Comparison of ENCODE assay signal across 18 mouse cellular contexts in genomic region chr13:26153093-26153492, GRCm38 (mm10).
DNase-seq lines count a peak whose midpoint lies in the region; ATAC-seq lines count a peak whose summit lies in the region.
"Had no signal": no experiment of that assay in that cellular context is flagged by ENCODE, and none has a peak within 500 bp of the region (broad histone marks: within the 10 kb centered on the region; RNA-seq: fewer than 3 reads in every experiment).

No protein-coding gene starts in this region.

- DNase-seq in forebrain, embryonic 11.5 days (ENCODE audit: low spot score), result no peak
- DNase-seq in forebrain, embryonic 14.5 days (ENCODE audit: low spot score), result no peak
- no peak for DNase-seq in thymus, postnatal 0 days (ENCODE audit: low spot score)
- no peak for DNase-seq in lung, postnatal 10 days
- DNase-seq: adrenal gland, adult 8-10 months; adrenal gland, postnatal 36 days; cerebellum, adult 8-10 months; embryo, embryonic 11 days; gastrocnemius, postnatal 10 days had no signal

- H3K4me1 ChIP-seq in midbrain, embryonic 12.5 days, result peaks cover 19% of the 10 kb centered on the region
- H3K4me1 ChIP-seq in midbrain, embryonic 15.5 days, result 0 out of 2 replicates have a peak, but pooled peaks cover 4% of the 10 kb centered on the region
- no peaks in the 10 kb centered on the region; the same call in 1 of the 2 replicates for H3K4me1 ChIP-seq in forebrain, embryonic 11.5 days (replicated peaks; ENCODE audit: control insufficient read depth, insufficient read depth, low read length)
- peaks cover 19% of the 10 kb centered on the region for H3K4me1 ChIP-seq in forebrain, embryonic 14.5 days (ENCODE audit: control insufficient read depth, insufficient read depth, low read length)

- H3K4me2 ChIP-seq in midbrain, embryonic 12.5 days (replicated peaks), result no peak overlapping the region
- no peak overlapping the region for H3K4me2 ChIP-seq in midbrain, embryonic 15.5 days
- no peak overlapping the region for H3K4me2 ChIP-seq in forebrain, embryonic 11.5 days (ENCODE audit: low read depth, low read length, severe bottlenecking)
- no peak overlapping the region for H3K4me2 ChIP-seq in forebrain, embryonic 14.5 days (ENCODE audit: low read length)
- H3K4me2 ChIP-seq: embryonic facial prominence, embryonic 15.5 days; heart, embryonic 12.5 days; hindbrain, embryonic 15.5 days had no signal

- H3K36me3 ChIP-seq in midbrain, embryonic 12.5 days, result no peaks in the 10 kb centered on the region
- no peaks in the 10 kb centered on the region for H3K36me3 ChIP-seq in midbrain, embryonic 15.5 days (replicated peaks)
- H3K36me3 ChIP-seq in forebrain, embryonic 11.5 days (ENCODE audit: control insufficient read depth, insufficient read depth, low read length), result no peaks in the 10 kb centered on the region
- no peaks in the 10 kb centered on the region for H3K36me3 ChIP-seq in forebrain, embryonic 14.5 days (ENCODE audit: control insufficient read depth, insufficient read depth, low read length)
- H3K36me3 ChIP-seq: embryonic facial prominence, embryonic 15.5 days; heart, embryonic 12.5 days; hindbrain, embryonic 15.5 days had no signal

- H3K27ac ChIP-seq in midbrain, embryonic 12.5 days (replicated peaks), result peak overlapping the region; percentile 20; the same call in 1 of the 2 replicates
- H3K27ac ChIP-seq in midbrain, embryonic 15.5 days, result no peak overlapping the region
- peak overlapping the region; percentile 54; the same call in 1 of the 2 replicates for H3K27ac ChIP-seq in forebrain, embryonic 11.5 days (ENCODE audit: low read depth, low read length)
- H3K27ac ChIP-seq in forebrain, embryonic 14.5 days (ENCODE audit: low read depth, low read length), result peak overlapping the region; percentile 68; the same call in 1 of the 2 replicates
- H3K27ac ChIP-seq: embryonic facial prominence, embryonic 15.5 days; hindbrain, embryonic 15.5 days had no signal

- H3K9ac ChIP-seq in midbrain, embryonic 12.5 days (replicated peaks), result no peak overlapping the region
- no peak overlapping the region for H3K9ac ChIP-seq in midbrain, embryonic 15.5 days
- no peak overlapping the region for H3K9ac ChIP-seq in forebrain, embryonic 11.5 days (ENCODE audit: low read length)
- H3K9ac ChIP-seq in forebrain, embryonic 14.5 days (ENCODE audit: low read length), result no peak overlapping the region
- H3K9ac ChIP-seq: embryonic facial prominence, embryonic 15.5 days; heart, embryonic 12.5 days; hindbrain, embryonic 15.5 days had no signal

- H3K27me3 ChIP-seq in midbrain, embryonic 12.5 days, result no peaks in the 10 kb centered on the region
- H3K27me3 ChIP-seq in midbrain, embryonic 15.5 days (replicated peaks), result no peaks in the 10 kb centered on the region
- H3K27me3 ChIP-seq in forebrain, embryonic 11.5 days (ENCODE audit: control insufficient read depth, insufficient read depth, low read length), result no peaks in the 10 kb centered on the region
- no peaks in the 10 kb centered on the region for H3K27me3 ChIP-seq in forebrain, embryonic 14.5 days (replicated peaks; ENCODE audit: control insufficient read depth, insufficient read depth, low read length)
- H3K27me3 ChIP-seq: embryonic facial prominence, embryonic 15.5 days; heart, embryonic 12.5 days; hindbrain, embryonic 15.5 days had no signal

- WGBS in midbrain, embryonic 12.5 days, result 76% methylated on average over 2 of the region's 2 CpGs
- WGBS in midbrain, embryonic 15.5 days, result 77% methylated on average over 2 of the region's 2 CpGs
- 74% methylated on average over 2 of the region's 2 CpGs for WGBS in forebrain, embryonic 11.5 days
- 78% methylated on average over 2 of the region's 2 CpGs for WGBS in forebrain, embryonic 14.5 days

- ATAC-seq in midbrain, embryonic 12.5 days (ENCODE audit: low FRiP score, low read depth), result no peak
- no peak for ATAC-seq in midbrain, embryonic 15.5 days (replicated peaks)
- ATAC-seq in forebrain, embryonic 11.5 days (replicated peaks; ENCODE audit: low FRiP score), result no peak
- ATAC-seq in forebrain, embryonic 14.5 days, result no peak
- no peak for ATAC-seq in megakaryocyte, adult 5-6 weeks (ENCODE audit: poor library complexity, severe bottlenecking)
- ATAC-seq: inflammation-experienced regulatory T-cells, adult 6 months; intestine, postnatal 0 days had no signal

- no peak overlapping the region for H3K4me3 ChIP-seq in midbrain, embryonic 12.5 days
- H3K4me3 ChIP-seq in midbrain, embryonic 15.5 days, result no peak overlapping the region
- H3K4me3 ChIP-seq in forebrain, embryonic 11.5 days (ENCODE audit: low read depth, low read length), result no peak overlapping the region
- no peak overlapping the region for H3K4me3 ChIP-seq in forebrain, embryonic 14.5 days (ENCODE audit: low read depth, low read length)
- H3K4me3 ChIP-seq: embryonic facial prominence, embryonic 15.5 days; erythroblast, embryonic 14.5 days; heart, embryonic 12.5 days; hindbrain, embryonic 15.5 days had no signal

- no peaks in the 10 kb centered on the region for H3K9me3 ChIP-seq in midbrain, embryonic 12.5 days
- H3K9me3 ChIP-seq in midbrain, embryonic 15.5 days, result no peaks in the 10 kb centered on the region; the same call in 1 of the 2 replicates
- no peaks in the 10 kb centered on the region for H3K9me3 ChIP-seq in forebrain, embryonic 11.5 days (ENCODE audit: control insufficient read depth, low read length)
- no peaks in the 10 kb centered on the region for H3K9me3 ChIP-seq in forebrain, embryonic 14.5 days (replicated peaks; ENCODE audit: control insufficient read depth, low read length)
- H3K9me3 ChIP-seq: embryonic facial prominence, embryonic 15.5 days; heart, embryonic 12.5 days; hindbrain, embryonic 15.5 days had no signal
